Mouse (Mus musculus): ENCODE results near the gene Phf6. TPM values are rescaled to one million over a fixed set of nuclear protein-coding genes. Genes with fewer than 3 reads are reported as not detected.

Gene Phf6
- total and polyA plus RNA-seq, 3 experiments, result 19.8 to 59.7 (median 29.4) TPM

DNA sequence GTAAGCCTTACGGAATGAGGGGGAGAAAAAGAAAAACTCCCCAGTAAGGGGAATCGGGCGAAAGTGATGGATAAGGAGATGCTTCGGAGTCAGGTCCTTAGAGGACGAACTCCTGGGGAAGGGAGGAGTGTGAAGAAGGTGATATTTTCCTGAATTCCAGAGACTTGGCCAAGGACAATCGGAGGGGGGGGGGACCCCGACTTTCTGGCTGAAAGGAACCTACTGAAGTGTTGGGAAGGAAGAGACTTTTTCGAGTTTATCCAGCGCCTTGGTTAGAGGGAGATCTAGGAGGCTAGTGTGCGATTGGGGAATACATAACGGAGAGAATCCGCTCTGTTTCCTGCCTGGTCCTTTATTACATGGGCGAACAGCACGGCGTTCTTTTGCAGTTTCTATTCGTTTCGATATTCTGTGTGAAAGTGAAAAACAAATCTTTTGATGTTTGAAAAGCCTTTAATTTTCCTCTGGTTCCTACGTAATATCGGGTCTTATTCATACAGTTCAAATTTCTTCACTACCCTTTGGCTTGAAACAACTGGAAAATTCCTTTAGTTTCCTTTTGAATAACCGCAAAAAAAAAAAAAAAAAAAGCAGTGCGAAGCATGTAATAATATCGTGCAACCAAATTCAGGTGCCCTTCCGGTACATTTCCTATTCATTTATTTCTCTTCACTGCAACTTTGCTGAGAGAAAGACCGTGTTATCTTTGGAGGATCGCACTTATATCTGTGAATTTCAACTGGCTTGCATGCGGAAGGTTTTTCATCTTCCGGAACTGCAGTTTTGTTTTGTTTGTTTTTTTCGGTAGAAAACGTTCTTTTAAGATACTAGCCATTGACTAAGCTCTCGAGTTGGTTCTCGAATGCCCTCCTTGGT is 998 bp downstream of the Phf6 start (continued):
- TF ChIP-seq POLR2AphosphoS2 (IDR thresholded peaks at IDR 0.05; ENCODE audit: low read depth, low read length) (no peak), CHD1 (IDR thresholded peaks at IDR 0.05; ENCODE audit: low read depth, low read length) (0 out of 2 replicates have a peak, but pooled peaks have one; percentile 74), HCFC1 (IDR thresholded peaks at IDR 0.05; ENCODE audit: low read depth, low read length) (peak; percentile 26; the same call in 1 of the 2 replicates), RCOR1 (conservative IDR thresholded peaks at IDR 0.05; ENCODE audit: low read depth, low read length) (no peak), MAFK (IDR thresholded peaks at IDR 0.05; ENCODE audit: insufficient replicate concordance, low read length) (no peak), EP300 (IDR thresholded peaks at IDR 0.05; ENCODE audit: low read length) (0 out of 2 replicates have a peak, but pooled peaks have one; percentile 32), E2F4 (IDR thresholded peaks at IDR 0.05; ENCODE audit: insufficient replicate concordance, low read depth, low read length) (no peak), ZNF384 (IDR thresholded peaks at IDR 0.05; ENCODE audit: low read depth, low read length) (peak; percentile 94), MAX (IDR thresholded peaks at IDR 0.05; ENCODE audit: low read length) (no peak)

GRCm38 (mm10) chrX:52913856-52914255 is 1.8 kb downstream of the Phf6 start:
- H3K27me3 ChIP-seq (replicated peaks), result no peaks in the 10 kb centered on the region
- in situ Hi-C loops (cut with MboI; ENCODE audit: low pct_ligation_motif_present, low pct_unique_long_range_greater_than_20kb, low sequenced_read_pairs), result no loop called here
- H3K9ac ChIP-seq (ENCODE audit: insufficient read depth, low read depth), result 0 out of 2 replicates have a peak overlapping the region, but pooled peaks have one; percentile 44
- H3K27ac ChIP-seq (ENCODE audit: insufficient read depth, low read depth), result no peak overlapping the region
- H3K4me1 ChIP-seq (ENCODE audit: control insufficient read depth in 1 of 2, insufficient read depth in 2 of 2), result no peaks in the 10 kb centered on the region; a peak in 1 of 4 replicates
- H3K4me2 ChIP-seq (ENCODE audit: insufficient read depth, low read depth, poor library complexity, severe bottlenecking), result peak overlapping the region; percentile 50; the same call in 1 of the 2 replicates
- peaks cover 0 to 1% of the 10 kb centered on the region in 2 experiments for H3K36me3 ChIP-seq (replicated peaks in 1 of 2; ENCODE audit: control insufficient read depth in 1 of 2, insufficient read depth in 1 of 2, low read length in 1 of 2)
- no peaks in the 10 kb centered on the region for H3K9me3 ChIP-seq (replicated peaks; ENCODE audit: low read length)
- DNase-seq (ENCODE audit: extremely low read depth), result no peak
- dilution Hi-C loops (cut with MboI; ENCODE audit: extremely low pct_ligation_motif_present, extremely low pct_unique_long_range_greater_than_20kb, low sequenced_read_pairs), result no loop called here
- H3K4me3 ChIP-seq (replicated peaks in 1 of 3; ENCODE audit: low read depth in 2 of 3, low read length in 2 of 3, poor library complexity in 1 of 3), result peak overlapping the region in 2 of 3 experiments; percentile 68 to 78
- H3K79me2 ChIP-seq (replicated peaks; ENCODE audit: control insufficient read depth, extremely low read depth, insufficient read depth, poor library complexity, severe bottlenecking), result peaks cover 16% of the 10 kb centered on the region
- TF ChIP-seq ETS1 (conservative IDR thresholded peaks at IDR 0.05; ENCODE audit: low read depth, low read length), result no peak
- TF ChIP-seq CTCF (conservative IDR thresholded peaks at IDR 0.05 in 1 of 2, IDR thresholded peaks at IDR 0.05 in 1 of 2; ENCODE audit: low read depth in 2 of 2, low read length in 2 of 2), result no peak
- no peak for TF ChIP-seq MEF2A (IDR thresholded peaks at IDR 0.05; ENCODE audit: borderline replicate concordance, low read depth, low read length)
- peak; percentile 17; the same call in 1 of the 2 replicates for TF ChIP-seq JUN (IDR thresholded peaks at IDR 0.05; ENCODE audit: insufficient read depth, low read depth, low read length)
- TF ChIP-seq MAX (IDR thresholded peaks at IDR 0.05; ENCODE audit: low read length), result no peak

DNA sequence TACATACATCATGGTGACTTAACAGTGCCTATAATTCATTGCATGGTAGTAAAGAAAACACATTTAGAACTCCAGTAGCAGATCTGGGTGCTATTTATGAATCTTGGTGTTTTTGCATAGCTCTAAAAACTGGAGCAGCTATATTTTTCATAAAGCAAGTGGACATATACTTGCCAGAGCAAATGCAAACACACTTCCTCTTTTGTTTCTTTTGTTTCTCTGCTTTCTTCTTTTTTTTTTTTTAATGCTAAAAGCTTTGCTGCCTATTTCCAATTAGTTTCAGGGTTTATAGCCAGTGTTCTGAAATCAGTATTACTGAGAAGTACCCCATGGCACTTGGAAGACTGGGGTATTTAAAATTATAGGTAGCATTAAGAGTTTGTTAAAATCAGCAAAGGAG is 2.6 kb downstream of the Phf6 start:
- peaks cover 0 to 3% of the 10 kb centered on the region in 2 experiments for H3K36me3 ChIP-seq (replicated peaks in 1 of 2; ENCODE audit: control insufficient read depth in 1 of 2, insufficient read depth in 1 of 2, low read length in 1 of 2)
- H3K27ac ChIP-seq (ENCODE audit: insufficient read depth, low read depth), result no peak overlapping the region
- no peak overlapping the region for H3K4me3 ChIP-seq (replicated peaks in 1 of 3; ENCODE audit: low read depth in 2 of 3, low read length in 2 of 3, poor library complexity in 1 of 3)
- H3K79me2 ChIP-seq (replicated peaks; ENCODE audit: control insufficient read depth, extremely low read depth, insufficient read depth, poor library complexity, severe bottlenecking), result peaks cover 16% of the 10 kb centered on the region
- DNase-seq (ENCODE audit: extremely low read depth), result no peak
- TF ChIP-seq ZNF384 (IDR thresholded peaks at IDR 0.05; ENCODE audit: low read depth, low read length), result peak; percentile 68
- TF ChIP-seq E2F4 (IDR thresholded peaks at IDR 0.05; ENCODE audit: insufficient replicate concordance, low read depth, low read length), result no peak
- in situ Hi-C loops (cut with MboI; ENCODE audit: low pct_ligation_motif_present, low pct_unique_long_range_greater_than_20kb, low sequenced_read_pairs), result no loop called here
- H3K27me3 ChIP-seq (replicated peaks), result no peaks in the 10 kb centered on the region
- H3K4me2 ChIP-seq (ENCODE audit: insufficient read depth, low read depth, poor library complexity, severe bottlenecking), result no peak overlapping the region
- H3K9ac ChIP-seq (ENCODE audit: insufficient read depth, low read depth), result no peak overlapping the region
- dilution Hi-C loops (cut with MboI; ENCODE audit: extremely low pct_ligation_motif_present, extremely low pct_unique_long_range_greater_than_20kb, low sequenced_read_pairs), result no loop called here
- no peaks in the 10 kb centered on the region for H3K9me3 ChIP-seq (replicated peaks; ENCODE audit: low read length)
- H3K4me1 ChIP-seq (ENCODE audit: control insufficient read depth in 1 of 2, insufficient read depth in 2 of 2), result peaks cover 0 to 3% of the 10 kb centered on the region in 2 experiments; a peak in 1 of 4 replicates
